Mouse (Mus musculus) urinary bladder, postnatal 25 days (tissue): Measurements from ENCODE around the gene Bcl10.
"Not testable (repeated sequence)": the region's sequence is repeated elsewhere in the genome, so short reads cannot be mapped to it uniquely, and the experiment has no call there.

ENCODE experiments used
- DNase-seq: peaks from one replicate; pipeline ENCODE4 v3.0.0; 2022; ENCODE audit warnings: low spot score

Bcl10 gene

GRCm38 (mm10) chr3:145913942-145914341 lies 8.7 kb upstream of the Bcl10 start:
- DNase-seq = not testable (repeated sequence)

- no peak for DNase-seq
Measured at GRCm38 (mm10) chr3:145916374-145916773, 6.2 kb upstream of the Bcl10 start.

DNA sequence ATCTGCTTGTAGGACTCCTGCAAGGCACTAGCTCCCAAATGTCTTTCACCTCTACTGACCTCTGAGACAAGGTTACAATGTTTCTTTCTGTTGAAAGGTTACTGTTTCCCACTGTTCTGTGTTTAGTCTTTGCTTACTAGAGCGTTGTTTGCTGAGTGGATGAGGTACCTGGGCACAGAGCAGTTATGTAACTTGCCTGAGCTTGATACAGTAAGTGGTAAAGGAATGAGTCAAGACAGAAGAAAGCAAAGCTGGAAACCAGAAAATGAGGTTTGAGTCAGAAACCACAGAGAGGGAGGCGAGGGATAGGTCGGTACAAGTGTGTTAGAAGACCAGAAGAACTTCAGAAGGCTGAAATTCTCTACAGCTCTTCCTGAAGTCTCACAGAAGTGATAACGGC lies 5.8 kb upstream of the Bcl10 start:
- no peak for DNase-seq

GRCm38 (mm10) chr3:145922971-145923370 lies 367 bp downstream of the Bcl10 start:
- DNase-seq = no peak

GRCm38 (mm10) chr3:145923874-145924577 lies 1.4 kb downstream of the Bcl10 start:
- DNase-seq = peak; percentile 95

- peak; percentile 52 for DNase-seq
Measured at GRCm38 (mm10) chr3:145924649-145925337, 2.2 kb downstream of the Bcl10 start.

- no peak for DNase-seq
Measured at GRCm38 (mm10) chr3:145925506-145925905, 2.9 kb downstream of the Bcl10 start.

- DNase-seq = no peak
Measured at GRCm38 (mm10) chr3:145929525-145930400, 7.2 kb downstream of the Bcl10 start.

- no peak for DNase-seq
Measured at GRCm38 (mm10) chr3:145933845-145934244, 11.2 kb downstream of the Bcl10 start.

DNA sequence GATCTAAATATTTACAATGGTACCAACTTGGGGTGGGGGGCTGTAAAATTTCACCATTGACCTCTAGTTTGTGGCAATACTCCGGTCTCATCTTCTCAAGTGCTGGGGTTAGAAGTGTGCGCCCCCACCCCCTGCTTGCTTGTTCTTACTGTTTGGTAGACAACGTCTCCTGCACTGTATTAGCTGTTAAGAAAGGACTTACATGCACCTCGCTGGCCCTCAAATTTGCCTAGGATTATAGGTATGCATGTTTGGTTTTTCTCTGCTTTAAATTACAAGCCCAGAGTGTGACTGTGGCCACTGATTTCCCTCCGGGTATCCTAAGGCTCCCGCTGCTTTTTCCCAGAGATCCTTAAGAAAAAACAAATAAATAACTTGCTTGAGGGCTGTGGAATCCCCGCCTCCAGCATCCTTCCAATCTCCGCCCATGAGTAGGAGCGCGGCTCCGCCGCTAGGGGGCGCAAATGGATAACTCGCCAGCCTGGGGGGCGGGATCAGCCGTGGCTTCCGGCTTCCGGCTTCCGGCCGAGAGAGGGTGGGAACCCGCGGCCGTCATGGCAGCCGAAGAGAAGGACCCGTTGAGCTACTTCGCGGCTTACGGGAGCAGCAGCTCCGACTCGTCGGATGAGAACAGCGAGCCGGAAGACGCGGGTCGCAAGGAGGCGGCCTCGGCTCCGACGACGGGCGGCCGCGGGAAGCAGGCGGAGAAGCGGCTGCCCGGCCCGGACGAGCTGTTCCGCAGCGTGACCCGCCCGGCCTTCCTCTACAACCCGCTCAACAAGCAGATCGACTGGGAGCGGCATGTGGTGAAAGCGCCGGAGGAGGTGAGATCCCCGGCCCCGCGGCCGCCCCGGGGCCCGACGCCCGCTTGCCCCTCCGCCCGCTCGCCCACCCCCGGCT lies 15.2 kb downstream of the Bcl10 start, which contains the start of gene 2410004B18Rik:
2410004B18Rik (plus strand) TSS at position 510 of the 900 bp plus-strand sequence.
- DNase-seq = peak; percentile 96

GRCm38 (mm10) chr3:145938405-145939349 lies 16.1 kb downstream of the Bcl10 start:
- DNase-seq = no peak

- DNase-seq = no peak
Measured at GRCm38 (mm10) chr3:145939402-145939801, 16.8 kb downstream of the Bcl10 start.

DNA sequence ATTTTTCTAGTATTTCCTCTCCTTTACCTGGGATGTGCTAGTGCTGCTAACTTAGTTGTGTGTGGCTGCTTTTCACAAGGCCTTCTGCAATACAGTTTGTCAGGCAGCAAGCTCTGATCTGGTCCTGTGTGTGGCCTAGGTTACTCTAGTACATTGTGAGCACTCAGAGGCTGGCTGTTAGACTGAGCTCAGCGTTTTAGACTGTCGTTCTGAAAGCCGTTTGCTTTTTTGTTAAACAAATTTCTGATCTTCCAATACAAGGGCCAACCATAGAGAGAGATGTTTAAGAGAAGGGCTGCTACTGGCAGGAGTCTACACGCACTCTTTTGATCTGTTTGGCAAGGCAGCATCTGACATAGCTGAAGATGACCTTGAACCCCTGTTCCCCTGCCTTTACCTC lies 17.4 kb downstream of the Bcl10 start:
- no peak for DNase-seq

DNA sequence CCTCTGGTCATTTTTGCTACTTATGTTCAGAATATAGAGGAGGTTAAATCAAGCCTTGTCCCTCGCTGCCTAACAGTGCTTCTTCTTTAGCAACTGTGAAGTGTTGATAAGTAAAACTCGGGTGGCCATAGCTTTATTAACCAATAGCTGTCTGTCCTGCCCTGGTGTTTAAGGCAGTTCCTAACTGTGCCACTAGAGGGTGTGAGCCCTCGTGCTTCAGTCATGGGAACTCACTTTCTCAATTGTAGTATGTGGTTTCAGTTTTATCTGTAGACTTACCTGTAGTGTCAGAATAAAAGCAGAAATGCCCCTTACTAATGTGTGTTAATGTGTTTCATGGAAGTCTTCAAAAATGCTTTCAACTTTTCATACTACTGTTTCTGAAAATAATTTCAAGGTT lies 19.4 kb downstream of the Bcl10 start:
- DNase-seq = peak; percentile 58

GRCm38 (mm10) chr3:145944348-145944747 lies 21.7 kb downstream of the Bcl10 start:
- no peak for DNase-seq

DNA sequence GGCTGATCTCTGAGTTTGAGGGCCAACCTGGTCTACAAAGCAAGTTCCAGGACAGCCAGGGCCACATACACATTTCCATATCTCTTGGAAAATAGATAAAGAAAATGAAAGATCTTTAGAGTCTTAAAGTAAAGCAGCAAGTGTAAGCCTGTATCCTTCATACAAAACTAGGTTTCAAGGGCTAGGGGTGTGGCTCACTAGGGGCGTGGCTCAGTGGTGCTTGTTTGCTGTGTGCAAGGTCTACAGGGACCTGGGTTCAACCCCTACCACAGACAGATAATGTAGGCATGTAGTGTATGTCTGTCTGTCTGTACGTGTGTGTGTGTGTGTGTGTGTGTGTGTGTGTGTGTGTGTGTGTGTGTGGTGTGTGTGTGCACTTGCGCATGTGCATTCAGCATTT lies 23.3 kb downstream of the Bcl10 start:
- DNase-seq = no peak

GRCm38 (mm10) chr3:145946654-145947053 lies 24.1 kb downstream of the Bcl10 start:
- DNase-seq = no peak

DNA sequence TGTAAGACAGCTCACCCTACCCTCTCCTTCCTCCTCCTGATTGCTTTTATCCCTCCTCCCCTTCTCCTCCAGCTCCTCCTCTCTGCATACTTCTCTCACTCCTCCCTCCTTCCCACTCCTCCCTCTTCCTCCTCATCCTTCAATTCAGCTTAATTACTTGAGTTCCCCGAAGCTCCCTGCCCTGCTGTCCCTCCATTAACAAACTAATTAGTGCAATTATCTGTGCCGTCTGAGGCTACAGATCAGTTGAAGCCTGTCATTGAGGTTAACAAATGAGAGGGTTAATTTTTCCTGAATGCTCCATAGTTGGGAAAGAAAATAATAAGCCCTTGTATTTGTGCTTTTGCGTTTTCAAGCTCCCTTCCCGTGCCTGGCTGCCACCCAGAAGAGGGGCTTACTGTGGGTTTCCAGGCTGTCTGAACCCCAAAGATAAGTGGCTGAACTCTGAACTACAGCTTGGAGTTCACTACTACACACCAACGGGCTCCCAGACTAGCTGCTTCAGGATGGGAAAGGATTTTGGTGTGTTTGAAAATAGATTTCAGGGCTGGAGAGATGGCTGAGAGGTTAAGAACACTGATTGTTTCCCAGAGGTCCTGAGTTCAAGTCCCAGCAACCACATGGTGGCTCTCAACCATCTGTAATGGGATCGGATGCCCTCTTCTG lies 25.1 kb downstream of the Bcl10 start:
- DNase-seq = no peak

- DNase-seq = peak; percentile 26
Measured at GRCm38 (mm10) chr3:145950034-145950814, 27.6 kb downstream of the Bcl10 start.
